Mouse (Mus musculus) forebrain, embryonic 15.5 days (tissue): Measurements from ENCODE around the gene 1700016D06Rik. TPM values are rescaled to one million over a fixed set of nuclear protein-coding genes. Genes with fewer than 3 reads are reported as not detected.

Source experiments
- ATAC-seq: fragments of 200-750 bp; cut with Nextera tagmentation; replicated peaks from 2 replicates; pipeline ENCODE4 v1.8.0; 2017; ENCODE audit warnings: mild to moderate bottlenecking, moderate TSS enrichment, moderate library complexity
- H3K27ac ChIP-seq: fragments of 300-500 bp; sonication (generic); replicated peaks from 2 replicates; pipeline ENCODE4 v1.5.1; 2015; ENCODE audit warnings: mild to moderate bottlenecking, inconsistent platforms
- H3K27me3 ChIP-seq: fragments of 300-500 bp; sonication (generic); 2 replicates; pipeline ENCODE4 v1.6.1; 2015; ENCODE audit warnings: inconsistent platforms
- H3K36me3 ChIP-seq: fragments of 300-500 bp; sonication (generic); 2 replicates; pipeline ENCODE4 v1.6.1; 2015; ENCODE audit warnings: mild to moderate bottlenecking, inconsistent platforms
- H3K4me1 ChIP-seq: fragments of 300-500 bp; sonication (generic); 2 replicates; pipeline ENCODE4 v1.6.1; 2015; ENCODE audit warnings: inconsistent platforms
- H3K4me2 ChIP-seq: fragments of 300-500 bp; sonication (generic); replicated peaks from 2 replicates; pipeline ENCODE4 v1.6.1; 2015; ENCODE audit warnings: mild to moderate bottlenecking, inconsistent platforms
- H3K4me3 ChIP-seq: fragments of 300-500 bp; sonication (generic); 2 replicates; pipeline ENCODE4 v1.5.1; 2015; ENCODE audit warnings: mild to moderate bottlenecking, inconsistent platforms
- H3K9ac ChIP-seq: fragments of 300-500 bp; sonication (generic); replicated peaks from 2 replicates; pipeline ENCODE4 v1.6.1; 2015; ENCODE audit warnings: mild to moderate bottlenecking, inconsistent platforms
- H3K9me3 ChIP-seq: fragments of 300-500 bp; sonication (generic); 2 replicates; pipeline ENCODE4 v1.6.1; 2016; ENCODE audit warnings: inconsistent platforms
- WGBS: fragments of 180-500 bp; shearing (Covaris S2); methylation state at CpG from one replicate; pipeline ENCODE4 v1.1.7; 2015; ENCODE audit warnings: mixed read lengths; 5-methylcytosine and 5-hydroxymethylcytosine counted together
- polyA plus RNA-seq: library from polyadenylated mRNA; unstranded; fragments of >200 nt; fragmentation: Nextera tagmentation; extraction: Ambion mirVana; gene quantifications from 2 replicates; pipeline ENCODE4 v1.2.1, GENCODE M21; 2015

The 1700016D06Rik gene
- 0.25 and 0.56 TPM in 2 replicates for polyA plus RNA-seq

GRCm38 (mm10) chr8:11701033-11701362 is at the start of gene 1700016D06Rik:
Gene 1700016D06Rik (minus strand): TSS chr8:11701063.
- Histone ChIP-seq H3K27me3 (no peaks in the 10 kb centered on the region), H3K4me2 (peak within 1 kb of the TSS; percentile 41), H3K36me3 (no peaks in the 10 kb centered on the region), H3K9ac (peak within 1 kb of the TSS; percentile 23), H3K27ac (no peak within 1 kb of the TSS), H3K4me1 (peaks cover 3% of the 10 kb centered on the region), H3K4me3 (peak within 1 kb of the TSS; percentile 18), H3K9me3 (no peaks in the 10 kb centered on the region)
- WGBS, result 64% methylated on average over 6 of the region's 6 CpGs
- ATAC-seq, result no peak

- Histone ChIP-seq H3K36me3 (no peaks in the 10 kb centered on the region), H3K9me3 (no peaks in the 10 kb centered on the region), H3K4me3 (no peak overlapping the region), H3K27me3 (no peaks in the 10 kb centered on the region), H3K9ac (no peak overlapping the region), H3K4me1 (no peaks in the 10 kb centered on the region), H3K27ac (no peak overlapping the region), H3K4me2 (no peak overlapping the region)
- no peak for ATAC-seq
- WGBS, result 69% methylated on average over 6 of the region's 6 CpGs
Observed at GRCm38 (mm10) chr8:11749472-11749871, 48.6 kb upstream of the 1700016D06Rik start.

- no peak overlapping the region for H3K4me2 ChIP-seq
- ATAC-seq, result no peak
- H3K4me3 ChIP-seq, result no peak overlapping the region
- no peak overlapping the region for H3K9ac ChIP-seq
- H3K36me3 ChIP-seq, result no peaks in the 10 kb centered on the region
- H3K27ac ChIP-seq, result no peak overlapping the region
- no peaks in the 10 kb centered on the region for H3K9me3 ChIP-seq
- H3K4me1 ChIP-seq, result no peaks in the 10 kb centered on the region
- no peaks in the 10 kb centered on the region for H3K27me3 ChIP-seq
- WGBS, result 85% methylated on average over 11 of the region's 11 CpGs
Observed at GRCm38 (mm10) chr8:11746850-11747600, 46.2 kb upstream of the 1700016D06Rik start.

DNA sequence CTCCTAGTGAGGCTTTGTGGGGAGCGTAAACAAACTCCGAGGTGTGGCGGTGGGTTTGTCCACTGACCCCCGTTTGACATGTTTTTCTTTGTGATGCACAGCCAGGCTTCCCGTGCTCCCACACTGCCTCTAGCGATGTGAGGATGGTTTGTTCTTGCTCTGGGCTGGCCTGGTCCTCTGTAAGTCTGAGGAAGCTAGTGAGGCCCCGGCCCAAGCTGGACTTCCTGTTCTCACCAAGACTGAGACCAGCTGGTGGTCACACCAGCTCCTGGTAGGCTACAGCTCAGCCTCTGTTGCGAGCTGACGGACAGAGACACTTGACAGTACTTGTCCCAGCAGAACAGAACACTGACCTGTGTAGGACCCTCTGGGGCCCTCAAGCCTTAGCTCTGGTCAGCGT is 42.7 kb upstream of the 1700016D06Rik start:
- no peaks in the 10 kb centered on the region for H3K4me1 ChIP-seq
- no peak overlapping the region for H3K27ac ChIP-seq
- 82% methylated on average over 10 of the region's 10 CpGs for WGBS
- peaks cover 17% of the 10 kb centered on the region for H3K36me3 ChIP-seq
- ATAC-seq, result no peak
- H3K4me2 ChIP-seq, result no peak overlapping the region
- H3K4me3 ChIP-seq, result no peak overlapping the region
- H3K9ac ChIP-seq, result no peak overlapping the region
- no peaks in the 10 kb centered on the region for H3K9me3 ChIP-seq
- no peaks in the 10 kb centered on the region for H3K27me3 ChIP-seq

- 92% methylated on average over 2 of the region's 2 CpGs for WGBS
Observed at GRCm38 (mm10) chr8:11740857-11741256, 40.0 kb upstream of the 1700016D06Rik start.

DNA sequence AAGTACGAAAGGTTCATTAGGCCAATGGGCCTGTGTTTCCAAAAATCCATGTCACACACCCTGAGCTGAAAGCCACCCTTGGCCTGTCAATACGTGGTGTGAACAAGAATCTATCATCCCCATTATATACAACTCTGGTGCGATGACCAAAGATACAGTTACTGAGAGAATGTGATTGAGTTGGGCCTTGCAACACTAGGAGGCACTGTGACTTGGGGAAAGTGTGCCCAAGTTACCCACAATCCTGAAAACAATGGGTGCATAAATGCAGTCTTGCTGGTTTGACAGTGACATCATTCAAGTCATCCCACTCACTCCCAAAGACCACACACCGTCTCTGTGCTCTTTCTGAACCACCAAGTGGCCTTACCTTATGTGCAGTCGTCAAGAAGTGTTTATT is 38.2 kb upstream of the 1700016D06Rik start:
- Histone ChIP-seq H3K4me3 (no peak overlapping the region), H3K27ac (no peak overlapping the region), H3K9ac (no peak overlapping the region), H3K27me3 (no peaks in the 10 kb centered on the region), H3K4me2 (no peak overlapping the region), H3K9me3 (no peaks in the 10 kb centered on the region), H3K36me3 (peaks cover 25% of the 10 kb centered on the region), H3K4me1 (0 out of 2 replicates have a peak, but pooled peaks cover 2% of the 10 kb centered on the region)
- 90% methylated on average over 5 of the region's 5 CpGs for WGBS
- no peak for ATAC-seq

More at GRCm38 (mm10) chr8:11740857-11741256, 40.0 kb upstream of the 1700016D06Rik start:
- ATAC-seq, result no peak; the same call in 1 of the 2 replicates
- H3K36me3 ChIP-seq, result peaks cover 25% of the 10 kb centered on the region
- H3K27me3 ChIP-seq, result no peaks in the 10 kb centered on the region
- H3K4me3 ChIP-seq, result no peak overlapping the region
- no peaks in the 10 kb centered on the region for H3K4me1 ChIP-seq
- H3K27ac ChIP-seq, result no peak overlapping the region
- no peak overlapping the region for H3K4me2 ChIP-seq
- H3K9ac ChIP-seq, result no peak overlapping the region
- no peaks in the 10 kb centered on the region for H3K9me3 ChIP-seq

GRCm38 (mm10) chr8:11737096-11737495 is 36.2 kb upstream of the 1700016D06Rik start:
- no peak overlapping the region for H3K27ac ChIP-seq
- peaks cover 30% of the 10 kb centered on the region for H3K36me3 ChIP-seq
- H3K4me2 ChIP-seq, result no peak overlapping the region
- no peak for ATAC-seq
- peaks cover 5% of the 10 kb centered on the region; the same call in 1 of the 2 replicates for H3K4me1 ChIP-seq
- no peak overlapping the region for H3K4me3 ChIP-seq
- no peak overlapping the region for H3K9ac ChIP-seq
- H3K9me3 ChIP-seq, result no peaks in the 10 kb centered on the region
- no peaks in the 10 kb centered on the region for H3K27me3 ChIP-seq
- 89% methylated on average over 6 of the region's 6 CpGs for WGBS

GRCm38 (mm10) chr8:11735672-11736235 is 34.9 kb upstream of the 1700016D06Rik start:
- Histone ChIP-seq H3K9me3 (no peaks in the 10 kb centered on the region), H3K4me3 (no peak overlapping the region), H3K27me3 (no peaks in the 10 kb centered on the region), H3K9ac (no peak overlapping the region), H3K27ac (no peak overlapping the region), H3K4me1 (peaks cover 13% of the 10 kb centered on the region), H3K36me3 (peaks cover 32% of the 10 kb centered on the region), H3K4me2 (no peak overlapping the region)
- no peak for ATAC-seq
- WGBS, result 88% methylated on average over 15 of the region's 15 CpGs

DNA sequence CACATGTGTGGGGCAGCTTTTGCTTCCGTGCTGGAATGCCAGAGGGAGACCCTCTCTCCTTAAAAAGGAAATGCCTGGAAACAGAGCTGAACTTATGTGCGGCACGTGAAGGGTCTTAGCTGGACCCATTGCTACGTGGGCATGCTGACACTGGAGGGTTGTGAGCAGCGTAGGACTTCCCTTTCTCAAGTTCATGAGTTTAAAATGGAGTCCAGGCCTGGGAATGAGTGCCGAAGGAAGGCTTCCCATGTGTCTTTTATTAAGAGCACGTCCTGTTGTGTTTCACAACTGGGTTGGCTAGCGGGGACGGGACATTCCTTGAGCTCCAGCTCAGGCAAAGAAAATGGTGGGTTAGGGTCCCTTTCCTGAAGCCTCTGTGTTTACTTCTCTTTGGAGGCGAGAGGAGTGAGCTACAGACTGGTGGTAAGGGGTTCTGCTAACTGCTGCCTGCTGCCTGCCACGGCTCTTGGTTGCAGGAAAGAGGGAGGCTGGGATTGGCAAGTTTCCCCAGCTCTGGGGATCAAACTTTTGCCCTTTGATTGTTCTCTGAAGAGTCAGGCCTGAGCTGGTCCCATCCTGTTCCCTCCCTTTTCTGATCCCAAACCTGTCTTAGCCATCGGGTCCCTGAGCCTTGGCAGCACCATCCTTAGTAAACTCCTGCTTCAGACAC is 29.5 kb upstream of the 1700016D06Rik start:
- ATAC-seq, result no peak
- H3K9ac ChIP-seq, result peak overlapping the region; percentile 25; the same call in 1 of the 2 replicates
- WGBS, result 68% methylated on average over 12 of the region's 12 CpGs
- peak overlapping the region; percentile 94 for H3K4me3 ChIP-seq
- no peaks in the 10 kb centered on the region; the same call in 1 of the 2 replicates for H3K27me3 ChIP-seq
- no peaks in the 10 kb centered on the region for H3K9me3 ChIP-seq
- peak overlapping the region; percentile 70 for H3K4me2 ChIP-seq
- peaks cover 6% of the 10 kb centered on the region; the same call in 1 of the 2 replicates for H3K36me3 ChIP-seq
- peak overlapping the region; percentile 10; the same call in 1 of the 2 replicates for H3K27ac ChIP-seq
- peaks cover 34% of the 10 kb centered on the region for H3K4me1 ChIP-seq

DNA sequence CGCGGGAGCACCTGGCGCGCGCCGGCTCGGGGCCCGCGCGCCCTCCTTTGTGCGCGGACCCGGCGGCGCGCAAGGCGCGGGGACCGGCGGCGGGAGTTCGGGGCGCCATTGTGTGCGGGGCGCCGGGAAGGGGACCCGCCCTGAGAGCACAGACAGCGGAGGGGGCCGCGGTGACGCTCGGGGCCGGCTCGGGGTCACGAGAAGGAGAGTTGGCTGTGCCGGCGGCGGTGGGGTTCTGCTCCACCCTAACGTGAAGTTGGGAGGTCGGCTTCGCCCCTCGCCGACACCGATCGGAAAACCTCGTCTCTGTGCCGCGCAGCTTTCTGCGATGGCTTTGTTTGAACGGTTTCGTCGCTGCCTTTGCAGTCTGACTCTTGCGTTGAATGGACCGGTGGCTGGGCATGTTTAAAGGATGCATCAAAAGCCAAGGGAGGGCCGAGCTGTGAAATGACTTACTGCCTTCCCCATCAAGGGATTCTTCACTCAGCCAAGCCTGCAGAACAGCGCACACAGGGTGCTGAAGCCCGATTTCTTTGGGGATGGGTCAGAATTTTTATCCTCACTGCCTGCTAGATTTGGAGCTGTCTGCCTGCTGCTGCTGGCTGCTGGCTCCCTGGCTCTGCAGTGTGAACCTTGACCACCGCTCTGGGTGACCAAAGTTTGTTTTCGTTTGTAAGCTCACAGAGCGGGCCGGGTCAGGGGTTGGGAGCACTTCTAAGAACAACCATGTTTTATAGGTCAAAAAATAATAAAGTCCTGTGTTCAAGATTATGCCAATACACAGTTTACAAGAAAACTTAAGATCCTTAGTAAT is 27.8 kb upstream of the 1700016D06Rik start:
- peak overlapping the region; percentile 70 for H3K4me2 ChIP-seq
- ATAC-seq, result peak; percentile 66
- H3K27me3 ChIP-seq, result no peaks in the 10 kb centered on the region; the same call in 1 of the 2 replicates
- peaks cover 32% of the 10 kb centered on the region for H3K4me1 ChIP-seq
- WGBS, result under 1% methylated on average over 58 of the region's 61 CpGs
- H3K9ac ChIP-seq, result peak overlapping the region; percentile 98
- H3K9me3 ChIP-seq, result no peaks in the 10 kb centered on the region
- H3K36me3 ChIP-seq, result peaks cover 4% of the 10 kb centered on the region; the same call in 1 of the 2 replicates
- H3K4me3 ChIP-seq, result peak overlapping the region; percentile 94
- H3K27ac ChIP-seq, result peak overlapping the region; percentile 100

DNA sequence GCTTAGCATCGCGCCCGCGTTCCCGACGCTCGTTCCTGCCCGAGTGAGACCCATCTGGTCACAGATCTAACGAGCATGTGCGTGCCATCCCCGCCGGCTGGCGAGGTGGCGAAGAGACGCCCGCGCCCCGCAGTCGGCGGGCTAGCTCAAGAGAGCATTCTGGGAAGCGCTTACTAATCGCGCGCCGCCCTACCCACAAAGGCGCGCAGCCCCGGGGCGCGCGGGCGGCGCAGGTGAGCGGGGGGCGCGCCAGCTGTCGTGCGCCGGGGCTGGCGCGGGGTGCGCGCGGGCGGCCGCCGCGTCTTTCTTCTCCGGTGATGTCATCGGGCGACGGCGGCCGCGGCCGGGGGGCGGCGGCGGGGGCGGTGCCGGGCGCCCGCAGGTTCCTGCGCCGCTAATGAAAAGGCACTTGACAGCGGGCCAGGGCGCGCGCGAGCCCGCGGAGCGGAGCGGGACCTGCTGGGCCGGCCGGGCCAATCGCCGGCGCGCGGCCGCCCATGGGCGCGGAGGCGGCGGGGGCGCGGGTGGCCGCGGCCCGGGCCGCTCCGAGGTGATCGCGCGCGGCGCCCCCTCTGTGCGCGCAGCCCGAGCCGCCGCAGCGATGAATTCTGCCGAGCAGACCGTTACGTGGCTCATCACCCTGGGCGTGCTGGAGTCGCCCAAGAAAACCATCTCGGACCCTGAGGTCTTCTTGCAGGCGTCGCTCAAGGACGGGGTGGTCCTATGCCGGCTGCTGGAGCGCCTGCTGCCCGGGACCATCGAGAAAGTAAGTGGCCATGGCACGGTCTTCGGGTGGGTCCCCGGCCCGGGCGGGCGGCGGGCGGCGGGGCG is 27.0 kb upstream of the 1700016D06Rik start, which contains the start of gene Arhgef7:
Gene Arhgef7 (plus strand): TSS at position 71 of the 831 bp plus-strand sequence.
- H3K4me2 ChIP-seq, result peak within 1 kb of the TSS; percentile 70
- ATAC-seq, result peak; percentile 90
- peaks cover 4% of the 10 kb centered on the region; the same call in 1 of the 2 replicates for H3K36me3 ChIP-seq
- WGBS, result 1% methylated on average over 124 of the region's 127 CpGs
- H3K4me1 ChIP-seq, result peaks cover 32% of the 10 kb centered on the region
- H3K4me3 ChIP-seq, result peak within 1 kb of the TSS; percentile 94
- no peaks in the 10 kb centered on the region for H3K9me3 ChIP-seq
- peak within 1 kb of the TSS; percentile 100 for H3K27ac ChIP-seq
- no peaks in the 10 kb centered on the region; the same call in 1 of the 2 replicates for H3K27me3 ChIP-seq
- peak within 1 kb of the TSS; percentile 98 for H3K9ac ChIP-seq
